24 mouse cellular contexts compared by ENCODE assay signal in genomic region chr13:51688688-51689087, GRCm38 (mm10). TPM values are rescaled to one million over a fixed set of nuclear protein-coding genes. Genes with fewer than 3 reads are reported as not detected.
DNase-seq lines count a peak whose midpoint lies in the region; ATAC-seq and TF ChIP-seq lines count a peak whose summit lies in the region.
"Had no signal": no experiment of that assay in that cellular context is flagged by ENCODE, and none has a peak within 500 bp of the region (broad histone marks: within the 10 kb centered on the region; RNA-seq: fewer than 3 reads in every experiment).

No protein-coding gene starts in this region.

- H3K9me3 ChIP-seq in heart, embryonic 14.5 days (ENCODE audit: control insufficient read depth, low read length) = no peaks in the 10 kb centered on the region
- no peaks in the 10 kb centered on the region for H3K9me3 ChIP-seq in MEL (replicated peaks; ENCODE audit: insufficient read depth, low read length)
- H3K9me3 ChIP-seq: embryonic facial prominence, embryonic 12.5 days; forebrain, embryonic 15.5 days; G1E; hindbrain, embryonic 12.5 days had no signal

- TF ChIP-seq EP300 in MEL (IDR thresholded peaks at IDR 0.05; ENCODE audit: low read depth in 1 of 2, low read length in 2 of 2) = peak; percentile 70 to 71; a peak in 3 of 4 replicates

- H3K79me2 ChIP-seq in MEL (ENCODE audit: control insufficient read depth, insufficient read depth, low read length, poor library complexity) = no peaks in the 10 kb centered on the region

- H3K36me3 ChIP-seq in heart, embryonic 14.5 days (ENCODE audit: control insufficient read depth, insufficient read depth, low read length) = peaks cover 57% of the 10 kb centered on the region
- peaks cover 2 to 43% of the 10 kb centered on the region in 2 experiments; a peak in 2 of 4 replicates for H3K36me3 ChIP-seq in MEL (ENCODE audit: control insufficient read depth in 1 of 2, insufficient read depth in 2 of 2, low read length in 2 of 2)

- H3K9ac ChIP-seq in heart, embryonic 14.5 days (ENCODE audit: low read length) = no peak overlapping the region
- no peak overlapping the region for H3K9ac ChIP-seq in MEL (ENCODE audit: control insufficient read depth, low read depth, low read length, poor library complexity, severe bottlenecking)
- H3K9ac ChIP-seq: embryonic facial prominence, embryonic 12.5 days; forebrain, embryonic 15.5 days; hindbrain, embryonic 12.5 days had no signal

- TF ChIP-seq POLR2A in MEL (IDR thresholded peaks at IDR 0.05; ENCODE audit: control insufficient read depth in 1 of 2, insufficient read depth in 1 of 2, low read depth in 1 of 2, low read length in 2 of 2, poor library complexity in 1 of 2) = no peak

- no peak overlapping the region for H3K4me2 ChIP-seq in heart, embryonic 14.5 days (ENCODE audit: low read length)
- H3K4me2 ChIP-seq: embryonic facial prominence, embryonic 12.5 days; forebrain, embryonic 15.5 days; hindbrain, embryonic 12.5 days had no signal

- no peak for DNase-seq in heart, postnatal 4 days
- DNase-seq in MEL (ENCODE audit: low read depth, low spot score) = peak; percentile 85
- peak; percentile 7 for DNase-seq in Muller cell, postnatal 12 days (ENCODE audit: inconsistent ontology term)
- no peak for DNase-seq in gastrocnemius, adult 8-10 months (ENCODE audit: low spot score in 2 of 2)
- DNase-seq in embryo, embryonic 10.5 days (ENCODE audit: low spot score) = no peak
- DNase-seq: adrenal gland, adult 8-10 months; adrenal gland, postnatal 36 days; B cell, adult 2 months; cerebellum, adult 2 months; cerebellum, postnatal 10 days; heart, adult 2 months; heart, postnatal 36 days; kidney, adult 8-10 months had no signal

- peaks cover 9 to 16% of the 10 kb centered on the region in 2 experiments for H3K4me1 ChIP-seq in heart, embryonic 14.5 days (ENCODE audit: control insufficient read depth in 2 of 2, insufficient read depth in 2 of 2, low read length in 2 of 2)
- H3K4me1 ChIP-seq in MEL (ENCODE audit: control insufficient read depth in 1 of 2, insufficient read depth in 2 of 2, low read length in 2 of 2) = peaks cover 19 to 49% of the 10 kb centered on the region in 2 experiments
- H3K4me1 ChIP-seq: embryonic facial prominence, embryonic 12.5 days; forebrain, embryonic 15.5 days; hindbrain, embryonic 12.5 days had no signal

- no peaks in the 10 kb centered on the region for H3K27me3 ChIP-seq in heart, embryonic 14.5 days (ENCODE audit: control insufficient read depth, insufficient read depth, low read length)
- no peaks in the 10 kb centered on the region for H3K27me3 ChIP-seq in MEL (ENCODE audit: control insufficient read depth in 1 of 2, insufficient read depth in 2 of 2, low read length in 2 of 2)
- H3K27me3 ChIP-seq: embryonic facial prominence, embryonic 12.5 days; forebrain, embryonic 15.5 days; hindbrain, embryonic 12.5 days had no signal

- TF ChIP-seq CTCF in MEL (IDR thresholded peaks at IDR 0.05 in 2 of 3, conservative IDR thresholded peaks at IDR 0.05 in 1 of 3; ENCODE audit: control insufficient read depth in 1 of 3, insufficient read depth in 1 of 3, low read depth in 2 of 3, low read length in 3 of 3, poor library complexity in 1 of 3, severe bottlenecking in 1 of 3) = no peak

- 25% methylated on average over 3 of the region's 3 CpGs for WGBS in heart, embryonic 14.5 days

- no peak for TF ChIP-seq RAD21 in MEL (IDR thresholded peaks at IDR 0.05; ENCODE audit: low read depth, low read length)

- ATAC-seq in heart, embryonic 14.5 days (ENCODE audit: insufficient number of reproducible peaks, insufficient read depth, low FRiP score, low read depth) = 0 out of 2 replicates have a peak, but pooled peaks have one; percentile 14
- peak; percentile 56 for ATAC-seq in megakaryocyte-erythroid progenitor cell, adult 5-6 weeks (replicated peaks; ENCODE audit: low FRiP score, low TSS enrichment, poor library complexity, severe bottlenecking)
- ATAC-seq: CD4-positive, CD25-positive, alpha-beta regulatory T cell, adult 4 months; forebrain, embryonic 15.5 days; hindbrain, embryonic 16.5 days; inflammation-experienced regulatory T-cells, adult 6 months; intestine, postnatal 0 days had no signal

- H3K4me3 ChIP-seq in heart, embryonic 14.5 days (ENCODE audit: control insufficient read depth in 1 of 2, insufficient read depth in 1 of 2, low read depth in 1 of 2, low read length in 2 of 2) = no peak overlapping the region
- no peak overlapping the region for H3K4me3 ChIP-seq in MEL (ENCODE audit: control insufficient read depth in 1 of 2, insufficient read depth in 1 of 2, low read depth in 2 of 2, low read length in 2 of 2)
- H3K4me3 ChIP-seq: embryonic facial prominence, embryonic 12.5 days; forebrain, embryonic 15.5 days; heart, adult 2 months; hindbrain, embryonic 12.5 days had no signal

- H3K27ac ChIP-seq in heart, embryonic 14.5 days (replicated peaks in 1 of 2; ENCODE audit: control insufficient read depth in 1 of 2, insufficient read depth in 1 of 2, low read depth in 2 of 2, low read length in 2 of 2) = peak overlapping the region in 1 of 2 experiments; percentile 37; a peak in 2 of 4 replicates
- peak overlapping the region; percentile 26; the same call in 1 of the 2 replicates for H3K27ac ChIP-seq in MEL (ENCODE audit: control insufficient read depth, low read depth, low read length)
- H3K27ac ChIP-seq: embryonic facial prominence, embryonic 12.5 days; forebrain, embryonic 15.5 days; heart, adult 2 months; hindbrain, embryonic 12.5 days had no signal

TF ChIP-seq in MEL, 35 proteins besides CTCF, POLR2A, EP300 and RAD21 (continues in another document):
- TF ChIP-seq MAFK (IDR thresholded peaks at IDR 0.05; ENCODE audit: borderline replicate concordance, low read depth, low read length) (no peak), MXI1 (IDR thresholded peaks at IDR 0.05; ENCODE audit: low read depth, low read length) (no peak), POLR2AphosphoS2 (IDR thresholded peaks at IDR 0.05; ENCODE audit: low read length) (0 out of 2 replicates have a peak, but pooled peaks have one; percentile 64), MAX (IDR thresholded peaks at IDR 0.05; ENCODE audit: low read length) (no peak), MYB (IDR thresholded peaks at IDR 0.05; ENCODE audit: low read depth, low read length) (no peak), RCOR1 (IDR thresholded peaks at IDR 0.05; ENCODE audit: low read depth, low read length) (no peak; the same call in 1 of the 2 replicates), MYC (IDR thresholded peaks at IDR 0.05; ENCODE audit: low read depth, low read length) (0 out of 2 replicates have a peak, but pooled peaks have one; percentile 44), MEF2A (IDR thresholded peaks at IDR 0.05; ENCODE audit: extremely low read depth, insufficient replicate concordance, low read depth, low read length, poor library complexity, severe bottlenecking) (no peak), ELF1 (IDR thresholded peaks at IDR 0.05; ENCODE audit: low read depth, low read length) (no peak), NELFE (IDR thresholded peaks at IDR 0.05; ENCODE audit: low read depth, low read length) (no peak), ZNF384 (IDR thresholded peaks at IDR 0.05; ENCODE audit: low read depth, low read length) (no peak), TBP (IDR thresholded peaks at IDR 0.05; ENCODE audit: low read depth, low read length) (no peak), NRF1 (IDR thresholded peaks at IDR 0.05; ENCODE audit: insufficient read depth, low read depth, low read length, poor library complexity, severe bottlenecking) (no peak), USF2 (IDR thresholded peaks at IDR 0.05; ENCODE audit: borderline replicate concordance in 1 of 2, insufficient read depth in 1 of 2, low read depth in 1 of 2, low read length in 2 of 2) (no peak), JUND (IDR thresholded peaks at IDR 0.05; ENCODE audit: low read depth, low read length) (no peak), BHLHE40 (IDR thresholded peaks at IDR 0.05; ENCODE audit: borderline replicate concordance, low read depth, low read length) (peak; percentile 12; the same call in 1 of the 2 replicates), GABPA (IDR thresholded peaks at IDR 0.05; ENCODE audit: low read depth, low read length) (no peak), HCFC1 (IDR thresholded peaks at IDR 0.05; ENCODE audit: low read depth, low read length) (peak; percentile 37; the same call in 1 of the 2 replicates), SMC3 (IDR thresholded peaks at IDR 0.05; ENCODE audit: low read depth, low read length) (peak; percentile 14; the same call in 1 of the 2 replicates), SIN3A (IDR thresholded peaks at IDR 0.05; ENCODE audit: low read length) (peak; percentile 75; the same call in 1 of the 2 replicates), ETS1 (IDR thresholded peaks at IDR 0.05; ENCODE audit: low read depth, low read length) (peak; percentile 76), TAL1 (IDR thresholded peaks at IDR 0.05; ENCODE audit: low read length) (peak; percentile 69), GATA1 (IDR thresholded peaks at IDR 0.05; ENCODE audit: low read depth, low read length) (peak; percentile 70), CHD1 (IDR thresholded peaks at IDR 0.05; ENCODE audit: low read depth, low read length) (no peak), UBTF (IDR thresholded peaks at IDR 0.05; ENCODE audit: borderline replicate concordance, insufficient read depth, low read depth, low read length) (no peak), POLR2AphosphoS5 (IDR thresholded peaks at IDR 0.05; ENCODE audit: borderline replicate concordance, low read depth, low read length) (no peak)

RNA-seq across cellular contexts. Expression of gene Secisbp2, which starts 37.2 kb away (rescaled TPM):
- 26.0 and 27.7 TPM in 2 replicates for polyA plus RNA-seq in heart, embryonic 14.5 days (2014; fragmentation: Nextera tagmentation; extraction: Ambion mirVana)
- 10 to 100 TPM; 22.3 to 23.0 TPM for total RNA-seq in heart, postnatal 4 days (2021)
- 23.4 and 26.0 TPM in 2 replicates for total RNA-seq in MEL (2012; rRNA removed)
- polyA plus RNA-seq in MEL (2012; ENCODE audit: insufficient read depth in 1 of 2, insufficient read length in 2 of 2, low read depth in 1 of 2, low replicate concordance in 2 of 2, missing spikeins in 1 of 2) = 10 to 100 TPM; 28.5 to 76.4 TPM
- 33.2 and 41.6 TPM in 2 replicates for total RNA-seq in megakaryocyte-erythroid progenitor cell, adult 5-6 weeks (2014; fragmentation: Nextera tagmentation)
- 29.6 and 31.8 TPM in 2 replicates for total RNA-seq in megakaryocyte-erythroid progenitor cell, adult 5-6 weeks (2017)
- 1 to 10 TPM; 7.6 to 8.9 (median 7.7) TPM for total RNA-seq in gastrocnemius, adult 8-10 months (2022)

RNA-seq across cellular contexts. Expression of gene Cks2, which starts 43.7 kb away (rescaled TPM):
- polyA plus RNA-seq in heart, embryonic 14.5 days (2014; fragmentation: Nextera tagmentation; extraction: Ambion mirVana) = 280 and 300 TPM in 2 replicates
- 10 to 100 TPM; 76.8 to 86.6 TPM for total RNA-seq in heart, postnatal 4 days (2021)
- 297 and 388 TPM in 2 replicates for total RNA-seq in MEL (2012; rRNA removed)
- polyA plus RNA-seq in MEL (2012; ENCODE audit: insufficient read depth in 1 of 2, insufficient read length in 2 of 2, low read depth in 1 of 2, low replicate concordance in 2 of 2, missing spikeins in 1 of 2) = 100 to 1,000 TPM; 243 to 846 TPM
- total RNA-seq in megakaryocyte-erythroid progenitor cell, adult 5-6 weeks (2014; fragmentation: Nextera tagmentation) = 342 and 430 TPM in 2 replicates
- 275 and 355 TPM in 2 replicates for total RNA-seq in megakaryocyte-erythroid progenitor cell, adult 5-6 weeks (2017)
- under 1 TPM in 3 of 4 experiments, not detected in 1; 0.39 to 0.65 (median 0.45) TPM for total RNA-seq in gastrocnemius, adult 8-10 months (2022)
- total RNA-seq: gastrocnemius, adult 18-20 months had no signal

Comparison
In these comparisons a context has a peak if more than half of its experiments do, and no peak if none do; other contexts are left out.
1. DNase-seq: peak in MEL (single experiment) and Muller cell, postnatal 12 days (single experiment); none in heart, postnatal 4 days (single experiment), gastrocnemius, adult 8-10 months (0 of 2) and embryo, embryonic 10.5 days (single experiment).
2. RNA of gene Cks2, which starts 43.7 kb away (total RNA-seq): 275 to 430 TPM in megakaryocyte-erythroid progenitor cell, adult 5-6 weeks, 297 to 388 TPM in MEL and 76.8 to 86.6 TPM in heart, postnatal 4 days; 0.39 to 0.65 TPM in gastrocnemius, adult 8-10 months; every median in the first group is over 10 times any median in the second.